17 mouse cellular contexts compared by ENCODE assay signal in genomic region chr10:68396083-68396482, GRCm38 (mm10).
DNase-seq lines count a peak whose midpoint lies in the region; ATAC-seq and TF ChIP-seq lines count a peak whose summit lies in the region.
"Had no signal": no experiment of that assay in that cellular context is flagged by ENCODE, and none has a peak within 500 bp of the region (broad histone marks: within the 10 kb centered on the region; RNA-seq: fewer than 3 reads in every experiment).

No protein-coding gene starts in this region.

- no peak for TF ChIP-seq CTCF in forebrain, postnatal 0 days (IDR thresholded peaks at IDR 0.05; ENCODE audit: low read depth)
- TF ChIP-seq CTCF in left cerebral cortex, adult 2 months (IDR thresholded peaks at IDR 0.05): no peak

- peaks cover 7% of the 10 kb centered on the region for H3K4me1 ChIP-seq in forebrain, postnatal 0 days (ENCODE audit: insufficient read depth)
- peaks cover 5% of the 10 kb centered on the region; the same call in 1 of the 2 replicates for H3K4me1 ChIP-seq in forebrain, embryonic 13.5 days
- H3K4me1 ChIP-seq in midbrain, embryonic 16.5 days (ENCODE audit: control insufficient read depth, insufficient read depth, low read length): no peaks in the 10 kb centered on the region
- H3K4me1 ChIP-seq in midbrain, embryonic 11.5 days (ENCODE audit: control insufficient read depth, insufficient read depth, low read length): no peaks in the 10 kb centered on the region
- H3K4me1 ChIP-seq: limb, embryonic 15.5 days had no signal

- intact Hi-C loops in left cerebral cortex, adult 2 months (cut with DNase I): no loop called here

- peak; percentile 61; the same call in 1 of the 2 replicates for ATAC-seq in forebrain, postnatal 0 days
- no peak for ATAC-seq in forebrain, embryonic 13.5 days
- peak; percentile 75; the same call in 1 of the 2 replicates for ATAC-seq in midbrain, embryonic 16.5 days
- ATAC-seq in midbrain, embryonic 11.5 days (ENCODE audit: low FRiP score): no peak
- ATAC-seq: intestine, postnatal 0 days; Patski had no signal

- peak; percentile 71 for DNase-seq in forebrain, postnatal 0 days
- no peak for DNase-seq in left cerebral cortex, adult 2 months (ENCODE audit: extremely low spot score in 1 of 2, low spot score in 2 of 2)
- no peak for DNase-seq in left cerebral cortex, adult 11 months (ENCODE audit: low spot score)
- DNase-seq in midbrain, embryonic 11.5 days (ENCODE audit: low spot score, missing footprints): no peak
- peak; percentile 52 for DNase-seq in telencephalon, adult 2 months (ENCODE audit: low read depth, low spot score)
- no peak for DNase-seq in kidney, adult 11 months
- DNase-seq: adrenal gland, postnatal 36 days; cerebellum, postnatal 36 days; gastrocnemius, postnatal 36 days; kidney, postnatal 25 days; right cerebral cortex, postnatal 14 days had no signal

- H3K9ac ChIP-seq in forebrain, postnatal 0 days: no peak overlapping the region
- H3K9ac ChIP-seq in forebrain, embryonic 13.5 days: no peak overlapping the region
- no peak overlapping the region for H3K9ac ChIP-seq in midbrain, embryonic 16.5 days (ENCODE audit: low read depth, low read length)
- no peak overlapping the region for H3K9ac ChIP-seq in midbrain, embryonic 11.5 days (ENCODE audit: low read length)
- H3K9ac ChIP-seq: limb, embryonic 15.5 days had no signal

- H3K4me2 ChIP-seq in forebrain, postnatal 0 days (ENCODE audit: low read depth): no peak overlapping the region
- H3K4me2 ChIP-seq in forebrain, embryonic 13.5 days: no peak overlapping the region
- no peak overlapping the region for H3K4me2 ChIP-seq in midbrain, embryonic 16.5 days (ENCODE audit: low read length)
- no peak overlapping the region for H3K4me2 ChIP-seq in midbrain, embryonic 11.5 days
- H3K4me2 ChIP-seq: heart, embryonic 11.5 days; limb, embryonic 15.5 days had no signal

- H3K9me3 ChIP-seq in forebrain, postnatal 0 days (ENCODE audit: low read length): no peaks in the 10 kb centered on the region
- peaks cover 3% of the 10 kb centered on the region; the same call in 1 of the 2 replicates for H3K9me3 ChIP-seq in forebrain, embryonic 13.5 days (replicated peaks)
- no peaks in the 10 kb centered on the region for H3K9me3 ChIP-seq in midbrain, embryonic 16.5 days (replicated peaks; ENCODE audit: control insufficient read depth, low read length, poor library complexity, severe bottlenecking)
- peaks cover 2% of the 10 kb centered on the region; the same call in 1 of the 2 replicates for H3K9me3 ChIP-seq in midbrain, embryonic 11.5 days (ENCODE audit: control insufficient read depth, low read length)
- H3K9me3 ChIP-seq: limb, embryonic 15.5 days had no signal

- H3K36me3 ChIP-seq in forebrain, postnatal 0 days (ENCODE audit: insufficient read depth): no peaks in the 10 kb centered on the region
- H3K36me3 ChIP-seq in forebrain, embryonic 13.5 days (ENCODE audit: poor library complexity, severe bottlenecking): no peaks in the 10 kb centered on the region
- no peaks in the 10 kb centered on the region for H3K36me3 ChIP-seq in midbrain, embryonic 16.5 days (ENCODE audit: control insufficient read depth, insufficient read depth, low read length)
- no peaks in the 10 kb centered on the region for H3K36me3 ChIP-seq in midbrain, embryonic 11.5 days (ENCODE audit: control insufficient read depth, insufficient read depth, low read length)
- H3K36me3 ChIP-seq: limb, embryonic 15.5 days had no signal

- H3K27ac ChIP-seq in forebrain, postnatal 0 days (ENCODE audit: low read depth, low read length): peak overlapping the region; percentile 50
- H3K27ac ChIP-seq in forebrain, embryonic 13.5 days: no peak overlapping the region
- 0 out of 2 replicates have a peak overlapping the region, but pooled peaks have one; percentile 15 for H3K27ac ChIP-seq in left cerebral cortex, adult 2 months
- peak overlapping the region; percentile 43 for H3K27ac ChIP-seq in midbrain, embryonic 16.5 days (ENCODE audit: low read length)
- H3K27ac ChIP-seq in midbrain, embryonic 11.5 days (ENCODE audit: low read depth, low read length): no peak overlapping the region
- H3K27ac ChIP-seq: limb, embryonic 15.5 days had no signal

- no peaks in the 10 kb centered on the region for H3K27me3 ChIP-seq in forebrain, postnatal 0 days (ENCODE audit: insufficient read depth, low read length)
- no peaks in the 10 kb centered on the region for H3K27me3 ChIP-seq in forebrain, embryonic 13.5 days
- H3K27me3 ChIP-seq in midbrain, embryonic 16.5 days (ENCODE audit: control insufficient read depth, insufficient read depth, low read depth, low read length): no peaks in the 10 kb centered on the region
- no peaks in the 10 kb centered on the region for H3K27me3 ChIP-seq in midbrain, embryonic 11.5 days (ENCODE audit: control insufficient read depth, insufficient read depth, low read length)
- H3K27me3 ChIP-seq: limb, embryonic 15.5 days; Patski had no signal

- WGBS in forebrain, postnatal 0 days: 16% methylated on average over 2 of the region's 2 CpGs
- 31% methylated on average over 2 of the region's 2 CpGs for WGBS in forebrain, embryonic 13.5 days
- WGBS in midbrain, embryonic 16.5 days: 50% methylated on average over 2 of the region's 2 CpGs
- 64% methylated on average over 2 of the region's 2 CpGs for WGBS in midbrain, embryonic 11.5 days

- H3K4me3 ChIP-seq in forebrain, postnatal 0 days (ENCODE audit: low read depth, low read length): no peak overlapping the region
- H3K4me3 ChIP-seq in forebrain, embryonic 13.5 days: no peak overlapping the region
- no peak overlapping the region for H3K4me3 ChIP-seq in left cerebral cortex, adult 2 months
- H3K4me3 ChIP-seq in midbrain, embryonic 16.5 days (ENCODE audit: low read depth, low read length): no peak overlapping the region
- H3K4me3 ChIP-seq in midbrain, embryonic 11.5 days (ENCODE audit: low read depth, low read length): no peak overlapping the region
- H3K4me3 ChIP-seq: limb, embryonic 15.5 days had no signal

Comparison
In these comparisons a context has a peak if more than half of its experiments do, and no peak if none do; other contexts are left out.
1. ATAC-seq: peak in forebrain, postnatal 0 days (single experiment) and midbrain, embryonic 16.5 days (single experiment); none in forebrain, embryonic 13.5 days (single experiment) and midbrain, embryonic 11.5 days (single experiment).
2. H3K27ac ChIP-seq: peak in forebrain, postnatal 0 days (single experiment), left cerebral cortex, adult 2 months (single experiment) and midbrain, embryonic 16.5 days (single experiment); none in forebrain, embryonic 13.5 days (single experiment) and midbrain, embryonic 11.5 days (single experiment).
3. DNase-seq: peak in forebrain, postnatal 0 days (single experiment) and telencephalon, adult 2 months (single experiment); none in left cerebral cortex, adult 2 months (0 of 2), left cerebral cortex, adult 11 months (single experiment), midbrain, embryonic 11.5 days (single experiment) and kidney, adult 11 months (single experiment).